Mouse (Mus musculus) liver, embryonic 15.5 days (tissue): Measurements from ENCODE around the gene Slc7a6. TPM values are rescaled to one million over a fixed set of nuclear protein-coding genes. Genes with fewer than 3 reads are reported as not detected.
"Not testable (repeated sequence)": the region's sequence is repeated elsewhere in the genome, so short reads cannot be mapped to it uniquely, and the experiment has no call there.

ENCODE experiments used
- ATAC-seq: fragments of 200-750 bp; cut with Nextera tagmentation; 2 replicates; pipeline ENCODE4 v1.8.0; 2017; ENCODE audit warnings: moderate number of reproducible peaks, mild to moderate bottlenecking, moderate library complexity; ENCODE audit not compliant: insufficient read depth
- H3K27ac ChIP-seq: fragments of 300-500 bp; sonication (generic); replicated peaks from 2 replicates; pipeline ENCODE4 v1.5.1; 2015; ENCODE audit warnings: mild to moderate bottlenecking, inconsistent platforms
- H3K27me3 ChIP-seq: fragments of 300-500 bp; sonication (generic); 2 replicates; pipeline ENCODE4 v1.6.1; 2015; ENCODE audit warnings: mild to moderate bottlenecking, inconsistent platforms
- H3K36me3 ChIP-seq: fragments of 300-500 bp; sonication (generic); replicated peaks from 2 replicates; pipeline ENCODE4 v1.6.1; 2015; ENCODE audit warnings: moderate library complexity, mild to moderate bottlenecking, inconsistent platforms
- H3K4me1 ChIP-seq: fragments of 300-500 bp; sonication (generic); replicated peaks from 2 replicates; pipeline ENCODE4 v1.6.1; 2015; ENCODE audit warnings: inconsistent platforms
- H3K4me2 ChIP-seq: fragments of 300-500 bp; sonication (generic); 2 replicates; pipeline ENCODE4 v1.6.1; 2015; ENCODE audit warnings: moderate library complexity, mild to moderate bottlenecking, inconsistent platforms
- H3K4me3 ChIP-seq: fragments of 300-500 bp; sonication (generic); replicated peaks from 2 replicates; pipeline ENCODE4 v1.5.1; 2015; ENCODE audit warnings: mild to moderate bottlenecking, inconsistent platforms
- H3K9ac ChIP-seq: fragments of 300-500 bp; sonication (generic); 2 replicates; pipeline ENCODE4 v1.6.1; 2015; ENCODE audit warnings: moderate library complexity, mild to moderate bottlenecking, inconsistent platforms
- H3K9me3 ChIP-seq: fragments of 300-500 bp; sonication (generic); replicated peaks from 2 replicates; pipeline ENCODE4 v1.6.1; 2016; ENCODE audit warnings: inconsistent platforms
- WGBS: fragments of 180-500 bp; shearing (Covaris S2); methylation state at CpG from one replicate; pipeline ENCODE4 v1.1.7; 2015; ENCODE audit warnings: mixed read lengths; ENCODE audit not compliant: insufficient replicate concordance; 5-methylcytosine and 5-hydroxymethylcytosine counted together
- polyA plus RNA-seq: library from polyadenylated mRNA; unstranded; fragments of >200 nt; fragmentation: Nextera tagmentation; extraction: Ambion mirVana; gene quantifications from 2 replicates; pipeline ENCODE4 v1.2.1, GENCODE M21; 2015

Slc7a6 gene
- polyA plus RNA-seq, 1 experiment from 2014 or later = 5.1 TPM

- H3K27me3 ChIP-seq = 0 out of 2 replicates have a peak, but pooled peaks cover 10% of the 10 kb centered on the region
- 12% methylated on average over 5 of the region's 5 CpGs for WGBS
- no peak overlapping the region for H3K9ac ChIP-seq
- H3K27ac ChIP-seq = no peak overlapping the region
- H3K9me3 ChIP-seq = no peaks in the 10 kb centered on the region
- no peak overlapping the region for H3K4me3 ChIP-seq
- no peak for ATAC-seq
- H3K4me1 ChIP-seq = peaks cover 6% of the 10 kb centered on the region
- no peaks in the 10 kb centered on the region for H3K36me3 ChIP-seq
- no peak overlapping the region for H3K4me2 ChIP-seq
These were observed 23.0 kb downstream of the Slc7a6 start for GRCm38 (mm10) chr8:106191639-106192038.

- H3K36me3 ChIP-seq = 0 out of 2 replicates have a peak, but pooled peaks cover 4% of the 10 kb centered on the region
These were observed 24.5 kb downstream of the Slc7a6 start for GRCm38 (mm10) chr8:106193162-106193561.

GRCm38 (mm10) chr8:106194062-106194461 is 25.4 kb downstream of the Slc7a6 start:
- Histone ChIP-seq H3K4me3 (no peak overlapping the region), H3K27me3 (0 out of 2 replicates have a peak, but pooled peaks cover 10% of the 10 kb centered on the region), H3K36me3 (0 out of 2 replicates have a peak, but pooled peaks cover 4% of the 10 kb centered on the region), H3K27ac (no peak overlapping the region), H3K9ac (no peak overlapping the region), H3K9me3 (no peaks in the 10 kb centered on the region), H3K4me2 (no peak overlapping the region), H3K4me1 (peaks cover 6% of the 10 kb centered on the region)
- WGBS = 47% methylated on average over 5 of the region's 5 CpGs
- ATAC-seq = no peak

More at GRCm38 (mm10) chr8:106193162-106193561, 24.5 kb downstream of the Slc7a6 start:
- peaks cover 6% of the 10 kb centered on the region for H3K4me1 ChIP-seq
- H3K27ac ChIP-seq = no peak overlapping the region
- no peak overlapping the region for H3K4me2 ChIP-seq
- H3K9ac ChIP-seq = no peak overlapping the region
- ATAC-seq = no peak
- no peak overlapping the region for H3K4me3 ChIP-seq
- H3K9me3 ChIP-seq = no peaks in the 10 kb centered on the region
- H3K27me3 ChIP-seq = 0 out of 2 replicates have a peak, but pooled peaks cover 10% of the 10 kb centered on the region
- WGBS = 39% methylated on average over 6 of the region's 6 CpGs

- H3K9me3 ChIP-seq = no peaks in the 10 kb centered on the region
- H3K27me3 ChIP-seq = no peaks in the 10 kb centered on the region
- no peak overlapping the region for H3K9ac ChIP-seq
- H3K36me3 ChIP-seq = peaks cover 44% of the 10 kb centered on the region
- H3K4me3 ChIP-seq = no peak overlapping the region
- H3K27ac ChIP-seq = no peak overlapping the region
- no peak overlapping the region for H3K4me2 ChIP-seq
- no peak for ATAC-seq
- H3K4me1 ChIP-seq = no peaks in the 10 kb centered on the region
- 7% methylated on average over 1 of the region's 1 CpGs for WGBS
These were observed 30.1 kb downstream of the Slc7a6 start for GRCm38 (mm10) chr8:106198741-106199140.

GRCm38 (mm10) chr8:106199596-106199995 is 30.9 kb downstream of the Slc7a6 start:
- H3K9ac ChIP-seq, H3K27me3 ChIP-seq, H3K4me1 ChIP-seq, H3K27ac ChIP-seq, H3K4me2 ChIP-seq, H3K9me3 ChIP-seq, ATAC-seq, H3K4me3 ChIP-seq: not testable (repeated sequence)
- 76% methylated on average over 3 of the region's 3 CpGs for WGBS
- H3K36me3 ChIP-seq = peaks cover 51% of the 10 kb centered on the region

- Histone ChIP-seq H3K36me3 (peaks cover 33% of the 10 kb centered on the region), H3K4me2 (peak overlapping the region; percentile 84), H3K4me1 (peaks cover 24% of the 10 kb centered on the region), H3K27ac (peak overlapping the region; percentile 89), H3K9me3 (no peaks in the 10 kb centered on the region), H3K4me3 (peak overlapping the region; percentile 82), H3K27me3 (no peaks in the 10 kb centered on the region), H3K9ac (peak overlapping the region; percentile 89)
- peak; percentile 63 for ATAC-seq
- WGBS = under 1% methylated on average over 35 of the region's 35 CpGs
These were observed 41.5 kb downstream of the Slc7a6 start for GRCm38 (mm10) chr8:106210035-106210731.

GRCm38 (mm10) chr8:106210821-106211345 is 42.2 kb downstream of the Slc7a6 start, which contains the start of the genes Slc7a6os and Prmt7:
TSS of gene Slc7a6os (minus strand) at chr8:106210935.
TSS of gene Prmt7 (plus strand) at chr8:106210936.
- ATAC-seq = peak; percentile 98
- Histone ChIP-seq H3K9me3 (no peaks in the 10 kb centered on the region), H3K27me3 (no peaks in the 10 kb centered on the region), H3K27ac (peak within 1 kb of the TSS; percentile 89), H3K36me3 (peaks cover 33% of the 10 kb centered on the region), H3K4me1 (peaks cover 24% of the 10 kb centered on the region), H3K4me2 (peak within 1 kb of the TSS; percentile 84), H3K9ac (peak within 1 kb of the TSS; percentile 89), H3K4me3 (peak within 1 kb of the TSS; percentile 82)
- under 1% methylated on average over 52 of the region's 52 CpGs for WGBS

- ATAC-seq = no peak
- peaks cover 24% of the 10 kb centered on the region for H3K4me1 ChIP-seq
- H3K9me3 ChIP-seq = no peaks in the 10 kb centered on the region
- no peaks in the 10 kb centered on the region for H3K27me3 ChIP-seq
- H3K9ac ChIP-seq = peak overlapping the region; percentile 89
- peak overlapping the region; percentile 89 for H3K27ac ChIP-seq
- peak overlapping the region; percentile 82 for H3K4me3 ChIP-seq
- peaks cover 37% of the 10 kb centered on the region for H3K36me3 ChIP-seq
- 3% methylated on average over 13 of the region's 13 CpGs for WGBS
- peak overlapping the region; percentile 84 for H3K4me2 ChIP-seq
These were observed 42.8 kb downstream of the Slc7a6 start for GRCm38 (mm10) chr8:106211421-106211820.

GRCm38 (mm10) chr8:106213959-106214358 is 45.3 kb downstream of the Slc7a6 start:
- H3K4me1 ChIP-seq = peaks cover 24% of the 10 kb centered on the region
- H3K36me3 ChIP-seq = peaks cover 44% of the 10 kb centered on the region
- H3K9me3 ChIP-seq = no peaks in the 10 kb centered on the region
- no peak overlapping the region for H3K9ac ChIP-seq
- no peak overlapping the region for H3K4me3 ChIP-seq
- H3K27me3 ChIP-seq = no peaks in the 10 kb centered on the region
- no peak overlapping the region for H3K27ac ChIP-seq
- 76% methylated on average over 3 of the region's 3 CpGs for WGBS
- no peak for ATAC-seq
- no peak overlapping the region for H3K4me2 ChIP-seq

- no peak overlapping the region for H3K4me2 ChIP-seq
- no peak overlapping the region for H3K27ac ChIP-seq
- no peaks in the 10 kb centered on the region for H3K4me1 ChIP-seq
- H3K36me3 ChIP-seq = peaks cover 75% of the 10 kb centered on the region
- ATAC-seq = no peak
- H3K9me3 ChIP-seq = no peaks in the 10 kb centered on the region
- H3K4me3 ChIP-seq = no peak overlapping the region
- H3K9ac ChIP-seq = no peak overlapping the region
- H3K27me3 ChIP-seq = no peaks in the 10 kb centered on the region
- WGBS = 76% methylated on average over 3 of the region's 3 CpGs
These were observed 51.0 kb downstream of the Slc7a6 start for GRCm38 (mm10) chr8:106219620-106220019.

- no peak for ATAC-seq
- no peak overlapping the region for H3K27ac ChIP-seq
- no peaks in the 10 kb centered on the region for H3K9me3 ChIP-seq
- H3K36me3 ChIP-seq = peaks cover 47% of the 10 kb centered on the region
- no peak overlapping the region for H3K4me2 ChIP-seq
- no peak overlapping the region for H3K9ac ChIP-seq
- no peaks in the 10 kb centered on the region for H3K4me1 ChIP-seq
- WGBS = 40% methylated on average over 9 of the region's 9 CpGs
- H3K4me3 ChIP-seq = no peak overlapping the region
- no peaks in the 10 kb centered on the region for H3K27me3 ChIP-seq
These were observed 57.9 kb downstream of the Slc7a6 start for GRCm38 (mm10) chr8:106226589-106226988.
